Mouse (Mus musculus): ENCODE results near the gene Gspt1. TPM values are rescaled to one million over a fixed set of nuclear protein-coding genes. Genes with fewer than 3 reads are reported as not detected.

The Gspt1 gene
- polyA plus RNA-seq, 1 experiment from 2014 or later, result 55.2 TPM

GRCm38 (mm10) chr16:11201740-11202394, 52.3 kb downstream of the Gspt1 start:
- Histone ChIP-seq H3K4me3 (replicated peaks) (peak overlapping the region; percentile 90), H3K9me3 (no peaks in the 10 kb centered on the region), H3K4me1 (replicated peaks) (peaks cover 31% of the 10 kb centered on the region), H3K27me3 (no peaks in the 10 kb centered on the region), H3K9ac (replicated peaks) (peak overlapping the region; percentile 86), H3K27ac (no peak overlapping the region), H3K36me3 (peaks cover 42% of the 10 kb centered on the region), H3K4me2 (replicated peaks) (peak overlapping the region; percentile 95)
- no peak for ATAC-seq
- WGBS, result 72% methylated on average over 6 of the region's 6 CpGs

GRCm38 (mm10) chr16:11200247-11200646, 53.9 kb downstream of the Gspt1 start:
- no peaks in the 10 kb centered on the region for H3K9me3 ChIP-seq
- peaks cover 55% of the 10 kb centered on the region for H3K36me3 ChIP-seq
- H3K27me3 ChIP-seq, result no peaks in the 10 kb centered on the region
- H3K9ac ChIP-seq (replicated peaks), result no peak overlapping the region
- H3K4me2 ChIP-seq (replicated peaks), result no peak overlapping the region
- 96% methylated on average over 3 of the region's 3 CpGs for WGBS
- H3K27ac ChIP-seq, result no peak overlapping the region
- peaks cover 30% of the 10 kb centered on the region for H3K4me1 ChIP-seq (replicated peaks)
- H3K4me3 ChIP-seq (replicated peaks), result no peak overlapping the region
- no peak for ATAC-seq

DNA sequence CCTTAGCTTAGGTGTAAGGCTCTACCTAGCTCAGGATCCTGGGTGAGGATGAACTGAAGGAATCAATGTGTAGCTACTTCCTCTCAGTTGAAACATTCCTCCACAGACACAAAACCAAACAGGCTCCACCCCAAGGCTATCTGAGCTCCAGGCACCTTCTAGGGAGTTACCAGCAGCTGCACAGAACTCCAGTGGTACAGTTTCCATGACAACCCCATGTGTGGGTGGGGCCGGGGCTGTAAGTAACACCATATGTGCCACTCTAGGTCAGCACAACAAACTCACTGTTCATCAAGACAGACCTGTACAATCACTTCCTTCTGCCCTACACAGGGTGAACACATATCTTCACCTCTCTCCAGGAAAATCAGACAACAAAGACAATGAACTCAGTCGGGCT, 55.7 kb downstream of the Gspt1 start:
- H3K9me3 ChIP-seq, result no peaks in the 10 kb centered on the region
- H3K27ac ChIP-seq, result no peak overlapping the region
- no peak overlapping the region for H3K4me2 ChIP-seq (replicated peaks)
- peaks cover 72% of the 10 kb centered on the region for H3K36me3 ChIP-seq
- 84% methylated on average over 2 of the region's 2 CpGs for WGBS
- H3K9ac ChIP-seq (replicated peaks), result no peak overlapping the region
- peaks cover 13% of the 10 kb centered on the region for H3K4me1 ChIP-seq (replicated peaks)
- ATAC-seq, result no peak
- H3K4me3 ChIP-seq (replicated peaks), result no peak overlapping the region
- H3K27me3 ChIP-seq, result no peaks in the 10 kb centered on the region

- peaks cover 87% of the 10 kb centered on the region for H3K36me3 ChIP-seq
- H3K27me3 ChIP-seq, result no peaks in the 10 kb centered on the region
- 89% methylated on average over 4 of the region's 4 CpGs for WGBS
- no peak overlapping the region for H3K9ac ChIP-seq (replicated peaks)
- no peak for ATAC-seq
- H3K4me1 ChIP-seq (replicated peaks), result peaks cover 9% of the 10 kb centered on the region
- H3K9me3 ChIP-seq, result no peaks in the 10 kb centered on the region
- no peak overlapping the region for H3K4me2 ChIP-seq (replicated peaks)
- no peak overlapping the region for H3K4me3 ChIP-seq (replicated peaks)
- no peak overlapping the region for H3K27ac ChIP-seq
These were observed 57.1 kb downstream of the Gspt1 start for GRCm38 (mm10) chr16:11197052-11197451.

DNA sequence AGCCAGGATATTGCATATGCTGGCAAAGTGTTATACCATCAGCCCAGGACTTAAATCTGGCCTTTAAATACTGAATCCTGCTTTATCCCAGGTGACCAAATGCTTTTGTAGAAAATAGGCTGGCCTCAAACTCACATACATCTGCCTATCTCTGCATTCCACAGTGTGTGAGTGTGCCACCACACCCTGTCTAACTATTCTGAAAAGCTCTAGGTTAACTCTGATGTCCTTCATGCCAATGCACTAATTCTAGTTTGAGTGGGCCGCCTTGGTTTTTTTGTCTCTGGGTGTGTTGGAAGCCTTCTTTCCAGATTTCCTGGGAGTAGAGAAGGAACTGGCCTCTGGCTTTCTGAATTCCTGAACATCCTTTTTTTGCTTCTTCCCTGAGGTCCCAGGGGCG, 60.9 kb downstream of the Gspt1 start:
- no peak overlapping the region for H3K9ac ChIP-seq (replicated peaks)
- ATAC-seq, result no peak
- H3K27me3 ChIP-seq, result no peaks in the 10 kb centered on the region
- no peak overlapping the region for H3K4me2 ChIP-seq (replicated peaks)
- no peaks in the 10 kb centered on the region for H3K9me3 ChIP-seq
- 93% methylated on average over 2 of the region's 2 CpGs for WGBS
- no peak overlapping the region for H3K27ac ChIP-seq
- no peak overlapping the region for H3K4me3 ChIP-seq (replicated peaks)
- peaks cover 75% of the 10 kb centered on the region for H3K36me3 ChIP-seq
- H3K4me1 ChIP-seq (replicated peaks), result no peaks in the 10 kb centered on the region

- H3K27ac ChIP-seq, result no peak overlapping the region
- ATAC-seq, result no peak
- H3K36me3 ChIP-seq, result peaks cover 45% of the 10 kb centered on the region
- H3K9ac ChIP-seq (replicated peaks), result no peak overlapping the region
- WGBS, result 90% methylated on average over 7 of the region's 7 CpGs
- no peak overlapping the region for H3K4me2 ChIP-seq (replicated peaks)
- H3K4me1 ChIP-seq (replicated peaks), result no peaks in the 10 kb centered on the region
- H3K9me3 ChIP-seq, result no peaks in the 10 kb centered on the region
- H3K27me3 ChIP-seq, result no peaks in the 10 kb centered on the region
- H3K4me3 ChIP-seq (replicated peaks), result no peak overlapping the region
These were observed 64.0 kb downstream of the Gspt1 start for GRCm38 (mm10) chr16:11190150-11190549.

- WGBS, result 78% methylated on average over 2 of the region's 2 CpGs
- H3K4me3 ChIP-seq (replicated peaks), result no peak overlapping the region
- no peaks in the 10 kb centered on the region for H3K9me3 ChIP-seq
- ATAC-seq, result no peak
- no peaks in the 10 kb centered on the region for H3K36me3 ChIP-seq
- H3K27ac ChIP-seq, result no peak overlapping the region
- H3K4me1 ChIP-seq (replicated peaks), result peaks cover 23% of the 10 kb centered on the region
- H3K4me2 ChIP-seq (replicated peaks), result no peak overlapping the region
- H3K9ac ChIP-seq (replicated peaks), result no peak overlapping the region
- H3K27me3 ChIP-seq, result peaks cover 8% of the 10 kb centered on the region
These were observed 76.7 kb downstream of the Gspt1 start for GRCm38 (mm10) chr16:11177404-11177803.

DNA sequence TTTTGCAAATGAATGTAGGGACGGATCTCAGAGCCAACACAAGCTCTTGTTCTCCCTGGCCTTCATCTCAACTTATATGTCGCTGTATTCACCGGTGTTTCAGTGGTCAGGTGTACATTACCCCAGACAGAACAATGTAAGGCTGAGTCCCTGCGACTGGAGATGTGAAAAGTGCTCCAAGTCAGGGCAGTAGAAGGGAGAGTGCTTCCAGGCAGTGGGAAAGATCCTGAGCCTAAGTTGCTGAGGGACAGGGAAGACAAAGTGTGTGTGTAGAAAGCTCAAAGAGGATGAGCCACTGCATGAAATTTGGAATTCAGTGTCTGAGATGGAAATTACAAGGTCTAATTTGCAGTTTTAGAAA, 77.3 kb downstream of the Gspt1 start:
- H3K4me3 ChIP-seq (replicated peaks), result peak overlapping the region; percentile 88
- peaks cover 8% of the 10 kb centered on the region for H3K27me3 ChIP-seq
- H3K9me3 ChIP-seq, result no peaks in the 10 kb centered on the region
- WGBS, result 4% methylated on average over 4 of the region's 4 CpGs
- peak overlapping the region; percentile 91 for H3K4me2 ChIP-seq (replicated peaks)
- H3K9ac ChIP-seq (replicated peaks), result peak overlapping the region; percentile 88
- peaks cover 23% of the 10 kb centered on the region for H3K4me1 ChIP-seq (replicated peaks)
- no peaks in the 10 kb centered on the region for H3K36me3 ChIP-seq
- H3K27ac ChIP-seq, result no peak overlapping the region
- ATAC-seq, result 0 out of 2 replicates have a peak, but pooled peaks have one; percentile 1

GRCm38 (mm10) chr16:11176208-11176883, 77.8 kb downstream of the Gspt1 start, which contains the start of gene Zc3h7a:
TSS of gene Zc3h7a (minus strand) at chr16:11176393.
- H3K27ac ChIP-seq, result peak within 1 kb of the TSS; percentile 89
- H3K4me3 ChIP-seq (replicated peaks), result peak within 1 kb of the TSS; percentile 88
- H3K36me3 ChIP-seq, result no peaks in the 10 kb centered on the region
- under 1% methylated on average over 48 of the region's 57 CpGs for WGBS
- H3K4me1 ChIP-seq (replicated peaks), result peaks cover 23% of the 10 kb centered on the region
- H3K27me3 ChIP-seq, result peaks cover 8% of the 10 kb centered on the region
- peak within 1 kb of the TSS; percentile 88 for H3K9ac ChIP-seq (replicated peaks)
- H3K4me2 ChIP-seq (replicated peaks), result peak within 1 kb of the TSS; percentile 91
- peak; percentile 96 for ATAC-seq
- H3K9me3 ChIP-seq, result no peaks in the 10 kb centered on the region

- peak overlapping the region; percentile 89 for H3K27ac ChIP-seq
- peak; percentile 76 for ATAC-seq
- no peaks in the 10 kb centered on the region for H3K36me3 ChIP-seq
- H3K9me3 ChIP-seq, result no peaks in the 10 kb centered on the region
- peak overlapping the region; percentile 91 for H3K4me2 ChIP-seq (replicated peaks)
- peaks cover 8% of the 10 kb centered on the region for H3K27me3 ChIP-seq
- H3K4me3 ChIP-seq (replicated peaks), result peak overlapping the region; percentile 88
- H3K9ac ChIP-seq (replicated peaks), result peak overlapping the region; percentile 88
- under 1% methylated on average over 72 of the region's 72 CpGs for WGBS
- H3K4me1 ChIP-seq (replicated peaks), result peaks cover 23% of the 10 kb centered on the region
These were observed 78.5 kb downstream of the Gspt1 start for GRCm38 (mm10) chr16:11175489-11176207.

DNA sequence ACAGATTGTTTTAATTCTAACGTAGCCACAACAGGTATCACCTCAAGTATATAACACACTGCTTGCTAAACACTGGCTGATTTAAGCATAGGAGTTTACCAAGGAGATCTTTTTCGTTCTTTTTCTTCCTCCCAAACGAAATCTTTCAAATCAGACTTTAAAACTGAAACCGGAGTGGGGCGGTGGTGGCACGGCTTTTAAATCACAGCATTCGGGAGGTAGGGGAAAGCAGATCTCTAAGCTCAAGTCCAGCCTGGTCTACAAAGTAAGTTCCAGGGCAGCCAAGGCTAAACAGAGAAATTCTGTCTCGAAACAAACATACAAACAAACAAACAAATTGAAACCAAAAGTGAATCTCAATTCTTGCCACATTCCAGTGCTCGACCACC, 79.0 kb downstream of the Gspt1 start:
- H3K9me3 ChIP-seq, result no peaks in the 10 kb centered on the region
- H3K4me2 ChIP-seq (replicated peaks), result peak overlapping the region; percentile 91
- no peak for ATAC-seq
- peak overlapping the region; percentile 89 for H3K27ac ChIP-seq
- peak overlapping the region; percentile 88 for H3K4me3 ChIP-seq (replicated peaks)
- 15% methylated on average over 9 of the region's 9 CpGs for WGBS
- H3K36me3 ChIP-seq, result no peaks in the 10 kb centered on the region
- peaks cover 23% of the 10 kb centered on the region for H3K4me1 ChIP-seq (replicated peaks)
- peak overlapping the region; percentile 88 for H3K9ac ChIP-seq (replicated peaks)
- H3K27me3 ChIP-seq, result peaks cover 8% of the 10 kb centered on the region

- ATAC-seq, result no peak
- WGBS, result 8% methylated on average over 10 of the region's 10 CpGs
- Histone ChIP-seq H3K27ac (no peak overlapping the region), H3K4me3 (replicated peaks) (peak overlapping the region; percentile 88), H3K9me3 (no peaks in the 10 kb centered on the region), H3K4me2 (replicated peaks) (peak overlapping the region; percentile 91), H3K4me1 (replicated peaks) (peaks cover 23% of the 10 kb centered on the region), H3K36me3 (no peaks in the 10 kb centered on the region), H3K9ac (replicated peaks) (peak overlapping the region; percentile 88; the same call in 1 of the 2 replicates), H3K27me3 (peaks cover 8% of the 10 kb centered on the region)
These were observed 79.4 kb downstream of the Gspt1 start for GRCm38 (mm10) chr16:11174671-11175081.

Measured in midbrain, embryonic 13.5 days (tissue).